Mouse (Mus musculus): ENCODE results near the gene Dlx4.
A peak's percentile ranks its signal among the peaks of the same experiment; 100 is the strongest.

Gene Dlx4

DNA sequence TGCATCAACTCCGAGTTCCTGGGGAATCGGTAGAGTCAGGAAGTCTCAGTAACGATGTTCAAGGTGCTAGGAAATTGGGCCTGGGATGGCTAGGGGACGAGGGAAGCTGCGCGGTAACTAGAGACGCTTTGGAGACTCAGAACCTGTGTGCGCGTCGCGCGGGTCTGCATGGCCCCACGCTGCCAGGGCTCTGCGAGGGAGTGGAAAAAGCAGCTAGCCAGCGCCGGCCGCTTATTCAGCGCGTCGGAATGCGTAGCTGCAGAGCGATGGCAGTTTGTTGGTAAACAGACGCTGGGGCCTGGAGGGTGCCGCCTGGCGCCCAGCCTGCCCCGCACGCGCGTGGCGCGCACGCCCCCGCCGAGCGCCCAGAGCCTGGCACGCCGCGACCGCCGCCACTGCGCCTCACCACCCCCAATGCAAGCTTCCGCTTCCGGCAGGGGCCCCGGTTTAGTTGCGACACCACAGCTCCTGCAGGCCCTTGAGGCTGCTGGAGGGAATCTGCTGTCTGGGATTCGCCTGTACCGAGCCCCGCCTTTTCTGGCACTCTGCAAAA is at the start of gene Dlx4:
Gene Dlx4, minus strand, starts transcription at position 413 of the 553 bp plus-strand sequence.
- peak; percentile 49 to 85 for DNase-seq (ENCODE audit: inconsistent age in 2 of 2, low spot score in 1 of 2)

DNA sequence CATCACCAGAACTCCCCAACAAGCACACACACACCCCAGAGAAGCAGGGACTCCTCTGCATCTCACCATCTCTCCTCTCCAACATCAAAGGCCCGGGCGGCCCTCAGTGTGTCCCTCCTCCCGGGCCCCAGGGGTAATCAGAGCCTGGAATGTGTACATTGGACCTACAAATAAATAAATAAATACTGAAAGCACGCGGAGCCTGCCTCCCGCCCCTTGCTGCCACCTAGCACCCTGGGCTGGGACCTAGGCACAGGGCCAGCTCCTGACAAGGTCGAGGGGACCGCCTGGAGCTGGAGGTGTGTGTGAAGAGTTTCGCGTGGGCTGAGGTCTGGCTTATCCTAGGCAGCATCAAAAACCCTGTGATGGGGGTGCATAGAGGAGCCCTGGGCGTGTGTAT is 43.8 kb upstream of the Dlx4 start:
- DNase-seq (ENCODE audit: inconsistent age in 2 of 2, low spot score in 1 of 2): no peak

DNA sequence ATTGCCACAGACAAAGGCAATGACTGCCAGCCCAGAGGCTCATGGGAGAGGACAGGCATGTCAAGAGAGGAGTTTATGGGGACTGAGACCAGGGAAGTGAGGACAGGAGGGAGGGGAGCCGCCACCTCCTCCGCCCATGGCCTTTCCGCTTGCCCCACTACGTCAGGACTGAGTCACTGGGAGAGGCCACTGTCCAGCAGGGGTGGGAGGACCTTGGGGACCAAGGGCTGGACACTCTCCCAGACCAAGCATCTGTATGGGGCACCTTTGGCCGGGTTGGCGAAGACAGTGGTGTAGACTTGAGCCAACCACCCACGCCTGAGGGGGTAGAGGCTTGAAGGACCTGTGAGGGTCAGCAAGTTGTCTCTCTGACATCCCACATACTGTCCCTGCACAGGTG is 40.8 kb upstream of the Dlx4 start:
- peak; percentile 70 to 93 for DNase-seq (ENCODE audit: inconsistent age in 2 of 2, low spot score in 1 of 2)

DNA sequence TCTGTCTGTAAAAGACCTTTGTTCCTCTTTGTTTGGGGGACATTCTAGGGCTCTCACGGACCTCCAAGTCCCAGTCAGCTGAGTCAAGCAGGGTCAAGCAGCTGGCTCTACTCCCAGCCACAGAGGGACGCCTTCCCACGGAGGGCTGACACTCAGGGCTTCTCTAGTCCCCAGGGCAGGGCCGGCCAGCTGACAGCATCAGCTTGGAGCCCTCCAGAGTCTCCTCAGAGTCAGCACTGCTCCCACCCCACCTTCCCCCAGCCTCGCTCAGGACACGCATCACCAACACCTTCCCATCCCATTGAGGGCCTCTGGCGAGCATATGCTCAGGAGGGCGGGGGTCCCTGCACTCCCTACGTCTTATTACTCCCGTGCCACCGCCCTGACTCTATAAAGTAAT is 39.6 kb upstream of the Dlx4 start:
- no peak for DNase-seq (ENCODE audit: inconsistent age in 2 of 2, low spot score in 1 of 2)

DNA sequence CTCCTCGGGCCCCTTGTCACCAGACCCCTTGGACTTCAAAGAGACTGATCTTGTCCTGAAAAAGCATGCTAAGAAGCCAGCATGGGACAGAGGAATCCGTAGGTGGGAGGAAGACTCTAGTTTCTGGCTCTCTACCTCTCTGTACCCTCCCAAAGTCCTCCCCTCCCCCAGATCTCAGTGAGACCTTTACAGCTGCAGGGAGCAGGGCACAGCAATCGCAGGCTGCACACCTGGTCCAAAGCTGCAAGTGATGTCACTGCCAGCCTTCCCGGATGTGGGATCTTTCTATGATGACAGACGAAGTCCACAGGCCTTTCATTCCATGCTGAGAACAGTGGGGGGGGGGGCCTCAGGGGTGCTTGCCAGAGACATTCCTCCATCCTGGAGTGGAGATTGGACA is 38.5 kb upstream of the Dlx4 start:
- no peak for DNase-seq (ENCODE audit: inconsistent age in 2 of 2, low spot score in 1 of 2)

DNA sequence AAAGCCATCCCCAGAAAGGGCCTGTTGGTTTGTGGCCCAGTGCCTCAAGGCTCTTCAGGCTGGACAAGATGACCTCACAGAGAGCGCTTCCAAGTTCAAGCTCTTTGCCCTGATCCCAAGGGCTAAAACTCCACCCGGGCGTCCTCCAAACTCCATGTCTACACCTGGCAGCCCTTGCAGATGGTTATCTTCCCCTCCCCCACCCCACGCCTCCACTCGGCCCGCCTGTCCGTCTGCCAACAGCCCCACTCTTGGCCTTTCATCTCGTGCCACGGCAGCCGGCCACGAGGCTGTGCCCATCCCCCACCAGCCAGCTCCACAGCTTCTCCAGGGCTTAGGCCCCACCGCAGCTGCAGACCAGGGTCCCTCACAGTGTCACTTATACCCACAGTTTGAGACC is 33.2 kb upstream of the Dlx4 start:
- DNase-seq (ENCODE audit: inconsistent age in 2 of 2, low spot score in 1 of 2): peak; percentile 29 to 68

DNA sequence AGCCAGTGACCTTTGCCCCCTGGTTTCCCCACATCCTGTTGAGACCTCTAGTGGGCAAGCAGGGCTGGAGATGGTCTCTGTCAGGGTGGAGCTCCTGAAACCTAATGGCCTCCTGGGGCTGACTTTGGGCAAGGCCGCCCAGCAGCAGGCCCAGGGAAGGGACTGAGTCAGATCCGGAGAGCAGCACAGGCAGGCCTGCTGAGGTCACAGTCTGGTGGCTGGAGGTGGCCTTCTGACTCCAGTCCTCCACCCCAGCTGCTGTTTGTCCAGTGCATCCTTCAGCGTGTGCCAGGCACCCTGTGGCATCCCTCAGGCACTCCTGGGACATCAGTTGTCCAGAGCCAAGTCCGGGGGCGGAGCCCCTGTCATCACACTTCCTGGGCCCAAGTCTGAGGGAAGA is 19.8 kb upstream of the Dlx4 start:
- DNase-seq (ENCODE audit: inconsistent age in 2 of 2, low spot score in 1 of 2): peak in 1 of 2 experiments; percentile 70

DNA sequence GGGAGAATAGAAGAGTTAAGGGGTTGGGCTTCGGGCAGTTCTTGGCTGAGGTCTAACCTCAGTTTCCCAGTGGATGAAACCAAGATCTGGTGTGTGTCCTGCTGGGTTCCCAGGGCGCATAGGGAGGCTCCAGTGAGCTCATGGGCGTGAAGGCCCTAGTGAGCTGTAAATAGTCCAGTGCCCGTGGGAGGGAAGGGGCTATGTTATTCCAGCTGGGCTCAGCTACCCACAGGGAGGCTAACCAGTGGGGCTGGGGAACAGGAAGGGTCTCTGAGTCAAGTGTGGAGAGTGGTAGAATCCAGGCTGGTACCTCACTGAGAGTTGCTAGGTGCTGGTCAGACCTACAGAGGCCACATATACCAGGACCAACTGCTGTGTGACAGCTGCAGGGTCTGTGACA is 15.6 kb upstream of the Dlx4 start:
- no peak for DNase-seq (ENCODE audit: inconsistent age in 2 of 2, low spot score in 1 of 2)

DNA sequence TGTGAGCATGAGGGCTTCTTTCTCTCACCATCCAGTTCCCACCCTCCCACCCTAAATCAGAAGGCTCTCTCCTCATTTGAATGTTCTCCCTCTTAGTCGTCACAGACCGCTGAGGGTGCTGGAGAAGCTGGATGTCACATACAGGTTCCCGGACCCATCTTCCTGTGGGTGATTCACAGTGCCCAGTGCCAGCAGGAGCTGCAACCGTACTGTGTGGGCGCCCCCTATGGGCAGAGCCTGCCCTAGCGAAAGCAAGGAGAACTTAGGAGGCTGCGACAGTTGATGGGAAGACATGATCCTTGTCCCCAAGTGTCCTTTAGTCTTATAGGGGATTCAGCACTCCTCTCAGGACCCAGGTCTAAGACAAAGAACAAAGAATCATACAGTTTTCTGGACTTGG is 14.6 kb upstream of the Dlx4 start:
- peak in 1 of 2 experiments; percentile 47 for DNase-seq (ENCODE audit: inconsistent age in 2 of 2, low spot score in 1 of 2)

DNA sequence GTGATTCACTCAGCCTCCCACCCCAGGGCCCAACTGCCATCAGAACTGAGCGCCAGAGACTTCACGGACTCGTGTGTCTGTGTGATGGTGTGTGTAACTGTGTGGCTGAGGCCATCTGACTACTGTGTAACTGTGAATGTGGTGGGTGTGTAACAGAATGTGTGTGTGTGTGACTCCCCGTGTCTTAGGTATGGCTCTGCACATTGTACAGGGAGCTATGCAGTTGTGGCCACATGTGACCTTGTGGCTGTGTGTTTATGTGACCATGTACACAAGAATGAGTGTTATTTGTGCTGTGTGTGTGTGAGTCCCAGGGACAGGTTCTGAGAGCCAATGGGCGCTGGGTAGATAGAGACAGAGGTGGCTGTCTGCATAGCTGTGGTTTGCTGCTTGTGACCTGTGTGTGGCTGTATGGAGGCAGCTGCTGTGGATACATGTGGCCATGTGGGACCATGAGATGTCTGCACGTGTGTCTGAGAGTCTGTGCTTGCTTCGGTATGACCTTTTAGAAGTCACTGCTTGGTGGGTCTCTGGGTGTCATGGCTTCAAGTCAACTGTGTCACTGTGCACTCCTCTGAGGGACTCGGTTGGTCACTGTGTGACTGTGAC is 13.8 kb upstream of the Dlx4 start:
- DNase-seq (ENCODE audit: inconsistent age in 2 of 2, low spot score in 1 of 2): no peak

DNA sequence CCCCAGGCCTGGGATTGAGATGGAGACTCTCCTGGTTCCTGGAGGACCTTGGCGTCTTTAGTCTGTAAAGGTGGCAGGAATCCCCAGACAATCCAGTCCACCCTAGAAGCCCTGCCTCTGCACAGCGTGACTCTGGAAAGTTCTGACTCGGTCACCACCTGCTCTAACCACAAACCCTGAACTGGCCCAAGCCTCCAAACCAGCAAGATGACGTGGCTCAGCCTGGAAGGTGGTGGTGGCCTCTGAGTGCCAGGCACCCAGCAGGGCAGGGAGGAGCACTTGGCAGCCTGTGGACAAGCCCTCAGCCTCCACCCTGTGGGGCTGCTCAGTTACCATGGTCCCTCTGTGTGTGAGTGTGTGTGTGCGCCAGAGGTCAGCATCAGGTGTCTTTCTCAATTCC is 11.8 kb upstream of the Dlx4 start:
- no peak for DNase-seq (ENCODE audit: inconsistent age in 2 of 2, low spot score in 1 of 2)

DNA sequence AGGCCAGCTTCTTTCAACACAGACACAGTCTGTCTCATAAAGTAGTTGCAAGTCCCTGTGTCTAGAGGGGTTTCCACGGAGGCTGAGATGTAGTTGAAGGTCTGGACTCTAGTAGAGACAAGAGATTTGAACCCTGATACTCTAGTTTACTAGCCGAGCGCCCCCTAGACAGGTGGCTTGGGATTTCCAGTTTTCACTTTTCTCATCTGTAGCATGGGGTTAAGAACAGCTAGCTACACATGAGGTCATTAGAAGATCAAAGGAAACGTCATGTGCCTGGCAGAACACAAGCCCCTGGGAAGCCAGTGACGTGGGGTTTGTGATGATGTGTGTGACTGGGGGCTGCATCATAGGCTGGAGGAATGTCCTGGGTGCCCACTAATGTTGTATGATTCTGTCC is 11.3 kb upstream of the Dlx4 start:
- DNase-seq (ENCODE audit: inconsistent age in 2 of 2, low spot score in 1 of 2): no peak

DNA sequence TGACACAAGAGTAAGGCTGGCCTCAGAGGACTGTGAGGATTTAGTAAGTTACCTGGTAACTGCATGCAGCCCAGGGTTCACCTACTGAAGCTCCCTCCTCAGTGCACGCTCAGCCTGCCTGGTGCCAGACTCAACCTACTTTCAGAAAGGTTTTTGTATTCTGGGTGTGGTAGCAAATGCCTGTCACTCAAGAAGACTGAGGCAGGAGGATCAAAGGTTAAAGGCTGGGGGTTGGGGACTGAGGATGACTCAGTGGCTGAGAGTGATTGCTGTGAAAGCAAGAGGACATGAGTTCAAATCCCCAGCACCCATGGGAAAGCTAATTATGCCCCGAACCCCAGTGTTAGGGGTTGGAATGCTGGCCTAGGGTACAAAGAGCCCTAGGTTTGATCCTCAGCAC is 9.4 kb upstream of the Dlx4 start:
- DNase-seq (ENCODE audit: inconsistent age in 2 of 2, low spot score in 1 of 2): no peak

DNA sequence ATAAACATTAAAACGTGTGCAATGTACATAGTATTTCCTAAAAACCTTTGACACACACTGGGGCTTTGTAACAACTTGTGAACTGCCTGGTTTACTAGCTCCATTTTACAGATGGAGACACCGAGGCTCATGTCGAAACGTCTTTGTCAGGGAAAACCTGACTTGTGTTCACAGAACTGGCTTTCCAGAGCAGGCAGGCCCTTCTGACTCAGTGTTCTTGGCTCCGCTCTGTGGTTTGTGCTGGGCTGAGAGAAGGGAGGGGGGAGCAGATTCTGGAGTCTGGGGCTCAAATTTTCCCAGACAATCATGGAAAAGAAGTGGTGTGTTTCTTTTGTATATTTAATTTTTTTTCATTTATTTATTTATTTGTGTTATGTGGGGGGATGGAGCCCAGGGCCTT is 7.6 kb upstream of the Dlx4 start:
- DNase-seq (ENCODE audit: inconsistent age in 2 of 2, low spot score in 1 of 2): no peak

DNA sequence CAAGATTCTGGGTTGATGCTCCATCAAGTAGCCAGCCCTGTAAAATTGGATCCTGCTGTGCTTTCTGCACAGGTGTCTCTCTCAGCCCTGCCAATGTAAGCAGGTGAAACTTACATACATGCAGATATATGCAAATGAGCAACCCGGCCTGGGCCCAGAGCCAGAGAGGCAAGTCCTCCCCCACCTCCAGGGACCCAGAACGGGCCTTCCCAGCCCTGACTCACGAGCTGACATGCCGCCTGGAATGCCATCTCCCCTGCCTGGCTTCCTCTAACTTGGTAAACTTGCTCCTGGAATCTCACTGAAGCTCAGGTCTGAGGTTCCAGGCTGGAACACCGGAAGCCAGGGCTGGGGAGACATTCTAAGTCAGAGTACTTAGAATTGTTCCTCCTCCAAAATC is 7.1 kb upstream of the Dlx4 start:
- no peak for DNase-seq (ENCODE audit: inconsistent age in 2 of 2, low spot score in 1 of 2)

DNA sequence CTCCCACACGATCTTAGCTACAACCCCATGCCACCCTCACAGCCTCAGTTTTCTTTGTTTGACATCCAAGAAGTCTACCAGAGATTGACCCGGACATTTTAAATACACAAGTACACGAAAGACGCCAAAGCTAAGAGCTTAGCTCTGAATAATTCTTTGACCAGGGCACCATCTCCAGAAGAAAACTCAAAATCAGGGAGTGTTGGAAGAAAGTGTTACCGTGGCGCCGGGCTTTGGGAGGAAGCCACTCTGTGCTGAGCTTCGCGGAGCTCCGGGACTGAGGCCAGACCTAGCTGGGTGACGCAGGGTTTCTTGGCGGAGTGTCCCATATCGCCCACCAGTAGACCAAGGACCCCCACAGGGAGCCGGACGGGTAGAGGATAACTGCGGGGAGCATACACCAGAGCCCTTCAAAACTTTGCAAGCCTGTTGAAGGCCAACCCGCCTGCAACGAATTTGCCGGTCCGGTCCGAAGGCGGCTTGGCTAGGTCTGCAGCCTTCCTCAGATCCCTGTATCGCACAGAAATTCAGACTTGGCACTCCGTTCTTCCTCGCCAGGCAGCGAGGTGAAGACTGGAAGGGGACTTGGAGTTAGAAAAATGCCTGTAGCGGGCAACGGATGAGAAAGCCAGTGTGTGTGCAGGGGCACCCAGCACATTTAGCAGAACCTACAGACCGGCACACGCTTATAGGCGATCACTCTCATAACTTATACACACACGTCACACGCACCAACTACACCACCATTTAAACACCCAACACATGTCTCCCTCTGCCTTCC is 4.4 kb upstream of the Dlx4 start:
- DNase-seq (ENCODE audit: inconsistent age in 2 of 2, low spot score in 1 of 2): peak in 1 of 2 experiments; percentile 48

DNA sequence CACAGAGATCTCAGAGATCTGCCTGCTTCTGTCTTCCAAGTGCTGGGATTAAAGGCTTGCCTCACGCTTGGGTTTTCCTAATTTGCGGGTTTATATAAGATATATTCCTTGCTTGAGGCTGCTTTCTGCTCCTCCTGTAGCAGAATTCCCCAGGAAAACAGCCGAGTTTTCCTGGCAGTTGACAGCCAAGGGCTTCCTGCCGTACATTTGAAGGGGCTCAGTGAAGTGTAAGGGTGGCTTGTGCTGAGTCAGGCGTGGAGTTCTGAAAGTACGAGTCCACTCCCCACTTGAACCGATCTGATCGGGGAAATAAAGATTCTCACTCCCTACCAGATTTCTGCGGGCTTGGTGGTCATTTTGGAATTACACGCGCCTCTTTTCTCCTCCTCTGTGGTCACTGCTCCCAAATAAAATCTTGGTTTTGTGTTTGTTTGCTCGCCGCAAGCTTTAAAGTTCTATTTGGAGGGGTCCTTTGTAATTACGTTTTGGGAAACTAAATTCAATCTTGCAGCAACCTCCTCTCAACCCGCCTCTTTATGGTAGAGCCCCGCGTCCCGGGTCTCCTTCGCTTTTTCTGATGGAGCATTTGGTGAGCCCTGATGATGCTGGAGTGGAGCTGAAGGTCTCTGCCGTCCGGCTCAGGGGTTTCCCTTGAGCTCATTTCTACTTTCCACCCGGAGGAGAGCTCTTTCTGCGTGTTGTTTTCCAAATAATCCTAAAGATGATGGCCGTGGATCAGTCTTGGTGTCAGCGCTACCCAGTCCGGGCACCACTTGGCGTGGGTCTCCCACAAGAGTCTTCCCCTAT is 3.6 kb upstream of the Dlx4 start:
- DNase-seq (ENCODE audit: inconsistent age in 2 of 2, low spot score in 1 of 2): no peak

DNA sequence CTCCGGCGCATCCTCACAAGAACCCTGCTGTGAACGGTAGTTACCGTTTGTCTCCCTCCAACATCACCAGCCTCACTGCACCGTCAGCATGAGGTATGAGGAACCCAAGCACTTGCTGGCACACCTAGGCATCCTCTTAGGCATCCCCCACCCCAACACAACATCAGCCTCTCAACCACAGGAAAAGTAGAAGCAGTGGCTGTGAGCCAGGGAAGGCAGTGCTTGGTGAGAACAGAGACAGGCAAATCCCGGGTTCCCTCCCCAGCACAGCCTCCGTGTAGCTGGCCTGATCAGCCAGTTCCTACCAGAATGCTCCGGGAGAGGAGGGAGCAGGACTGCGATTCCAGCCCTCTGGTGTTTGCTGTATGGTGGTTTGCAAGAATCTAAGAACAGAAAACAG is 2.7 kb upstream of the Dlx4 start:
- DNase-seq (ENCODE audit: inconsistent age in 2 of 2, low spot score in 1 of 2): no peak

DNA sequence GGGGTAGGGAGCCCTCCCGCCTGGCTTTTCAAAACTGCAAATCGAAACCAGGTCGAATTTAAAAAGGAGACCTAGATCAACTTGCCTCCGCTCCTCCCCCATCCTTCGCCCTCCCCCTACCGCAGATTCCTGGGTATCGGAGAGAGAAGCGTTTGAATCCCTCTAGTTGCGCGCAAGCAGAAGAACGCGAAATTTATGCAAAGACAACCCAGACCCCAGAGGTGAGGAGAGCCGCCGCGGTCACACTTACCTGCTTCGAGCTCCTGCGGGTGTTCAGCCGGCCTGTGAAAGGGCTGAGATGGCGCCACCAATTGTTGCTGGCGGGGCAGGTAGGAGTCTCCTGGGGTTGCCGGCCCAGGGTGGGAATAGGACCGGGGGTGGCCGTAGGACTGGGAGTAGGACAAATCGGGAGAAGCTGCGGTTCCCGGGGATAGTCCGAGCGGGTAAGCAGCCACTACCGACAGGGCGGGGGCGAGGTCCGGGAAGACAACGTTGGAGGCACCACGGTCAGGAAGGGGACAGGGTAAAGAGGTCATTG is 1.0 kb downstream of the Dlx4 start:
- peak in 1 of 2 experiments; percentile 54 for DNase-seq (ENCODE audit: inconsistent age in 2 of 2, low spot score in 1 of 2)

DNA sequence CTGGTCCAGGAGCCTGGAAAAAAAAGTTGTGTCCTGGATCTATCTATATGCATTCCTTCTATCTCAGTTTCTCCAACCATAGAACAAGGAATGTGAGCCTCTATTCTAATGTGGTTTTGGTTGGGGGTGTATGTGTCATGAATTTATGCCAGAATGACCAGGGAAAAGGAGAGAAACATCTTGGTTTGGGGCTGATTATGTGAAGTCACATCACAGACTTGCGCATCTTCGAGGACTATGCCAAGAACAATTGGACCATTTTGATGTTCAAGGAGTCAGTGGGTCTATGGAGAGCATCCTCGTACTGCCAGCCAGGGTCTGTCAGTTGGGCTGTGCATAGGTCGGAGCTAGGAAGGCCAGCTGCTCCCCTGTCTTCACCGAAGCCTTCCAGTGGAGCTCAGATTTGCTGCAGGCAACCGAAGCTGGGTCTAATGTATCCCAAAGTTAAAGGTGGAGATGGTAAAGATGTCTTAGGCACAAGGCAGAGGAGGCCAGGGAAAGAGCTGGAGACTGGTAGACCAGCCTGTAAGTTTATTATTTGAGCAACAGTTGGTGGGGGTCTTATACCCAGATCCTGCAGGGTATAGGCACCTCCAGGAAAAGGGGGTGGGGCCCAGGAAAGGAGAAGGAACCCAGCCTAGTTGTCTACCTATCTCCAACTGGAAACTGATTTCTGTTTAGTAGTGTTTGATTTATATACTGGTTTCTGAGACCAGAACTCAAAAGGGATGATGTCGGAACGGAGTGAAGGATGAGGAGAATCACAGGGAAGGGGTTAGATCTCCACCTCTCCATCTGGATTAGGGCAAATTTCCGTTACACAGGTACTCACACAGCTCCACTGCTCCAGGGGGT is 1.7 kb downstream of the Dlx4 start:
- DNase-seq (ENCODE audit: inconsistent age in 2 of 2, low spot score in 1 of 2): no peak

DNA sequence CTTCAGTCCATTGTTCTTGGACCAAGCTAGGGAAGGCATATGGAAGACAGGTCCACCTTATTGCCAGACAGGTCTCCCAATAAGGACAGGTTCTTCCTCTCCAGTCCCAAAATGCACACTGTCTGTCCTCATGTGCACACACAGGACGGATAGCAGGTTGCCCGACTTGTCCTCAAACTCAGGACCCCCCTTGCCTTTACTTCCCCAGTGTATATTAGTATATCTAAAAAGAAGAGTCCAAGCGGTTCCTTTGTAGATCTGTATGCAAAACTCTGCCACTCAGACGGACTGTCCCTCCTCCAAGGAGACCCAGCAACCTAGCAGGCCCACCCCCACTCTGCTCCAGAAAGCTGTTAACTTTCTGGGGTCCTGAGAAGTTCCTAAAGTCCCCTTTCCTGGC is 2.4 kb downstream of the Dlx4 start:
- DNase-seq (ENCODE audit: inconsistent age in 2 of 2, low spot score in 1 of 2): no peak
